In the genomic region with DNA sequence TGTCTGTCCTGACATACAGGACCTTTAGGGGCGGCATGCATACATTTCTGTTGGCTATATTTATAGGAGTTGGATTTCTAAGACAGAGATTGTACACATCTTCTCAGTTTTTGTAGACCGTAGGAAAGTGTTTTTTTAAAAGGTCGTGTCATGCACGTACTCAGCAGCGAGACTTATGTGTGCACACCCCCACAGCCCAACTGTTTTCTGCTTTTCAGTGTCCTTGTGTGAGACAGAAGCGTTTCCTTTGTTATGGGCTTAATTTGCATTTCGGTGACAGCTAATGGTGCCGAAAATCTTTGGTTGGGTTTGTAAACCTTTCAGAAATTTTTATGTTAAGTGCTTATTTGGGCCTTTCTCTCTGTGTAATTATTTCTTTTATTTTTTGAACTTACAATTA, we compare ENCODE assay signal across 18 mouse cellular contexts.
DNase-seq lines count a peak whose midpoint lies in the region; ATAC-seq and TF ChIP-seq lines count a peak whose summit lies in the region.
"Had no signal": no experiment of that assay in that cellular context is flagged by ENCODE, and none has a peak within 500 bp of the region (broad histone marks: within the 10 kb centered on the region; RNA-seq: fewer than 3 reads in every experiment).

No protein-coding gene starts in this region.

- H3K27me3 ChIP-seq in forebrain, embryonic 14.5 days (replicated peaks; ENCODE audit: control insufficient read depth, insufficient read depth, low read length), result no peaks in the 10 kb centered on the region
- H3K27me3 ChIP-seq in forebrain, embryonic 12.5 days, result no peaks in the 10 kb centered on the region
- no peaks in the 10 kb centered on the region for H3K27me3 ChIP-seq in limb, embryonic 10.5 days (ENCODE audit: low read depth, poor library complexity, severe bottlenecking)
- H3K27me3 ChIP-seq: heart, embryonic 15.5 days had no signal

- ATAC-seq in forebrain, embryonic 14.5 days, result peak; percentile 34; the same call in 1 of the 2 replicates
- no peak for ATAC-seq in forebrain, embryonic 12.5 days (ENCODE audit: low FRiP score)

- TF ChIP-seq POLR2A in brain, embryonic 14.5 days (IDR thresholded peaks at IDR 0.05; ENCODE audit: borderline replicate concordance, extremely low read depth, insufficient read depth, insufficient read length, poor library complexity, severe bottlenecking), result no peak

- no peaks in the 10 kb centered on the region for H3K9me3 ChIP-seq in forebrain, embryonic 14.5 days (replicated peaks; ENCODE audit: control insufficient read depth, low read length)
- no peaks in the 10 kb centered on the region for H3K9me3 ChIP-seq in forebrain, embryonic 12.5 days
- H3K9me3 ChIP-seq in limb, embryonic 10.5 days (replicated peaks), result no peaks in the 10 kb centered on the region
- H3K9me3 ChIP-seq: embryonic facial prominence, embryonic 10.5 days; heart, embryonic 15.5 days; hindbrain, embryonic 10.5 days had no signal

- TF ChIP-seq CTCF in brain, embryonic 14.5 days (IDR thresholded peaks at IDR 0.05; ENCODE audit: borderline replicate concordance, extremely low read depth, insufficient read depth, insufficient read length), result no peak

- H3K4me2 ChIP-seq in forebrain, embryonic 14.5 days (ENCODE audit: low read length), result no peak overlapping the region
- no peak overlapping the region for H3K4me2 ChIP-seq in forebrain, embryonic 12.5 days
- H3K4me2 ChIP-seq: heart, embryonic 11.5 days; heart, embryonic 15.5 days; hindbrain, embryonic 14.5 days had no signal

- H3K27ac ChIP-seq in forebrain, embryonic 14.5 days (ENCODE audit: low read depth, low read length), result no peak overlapping the region
- H3K27ac ChIP-seq in forebrain, embryonic 12.5 days, result no peak overlapping the region
- H3K27ac ChIP-seq in limb, embryonic 10.5 days, result no peak overlapping the region
- H3K27ac ChIP-seq: embryonic facial prominence, embryonic 10.5 days; heart, adult 2 months; heart, embryonic 15.5 days; hindbrain, embryonic 10.5 days; hindbrain, embryonic 14.5 days had no signal

- H3K9ac ChIP-seq in forebrain, embryonic 14.5 days (ENCODE audit: low read length), result no peak overlapping the region
- H3K9ac ChIP-seq in forebrain, embryonic 12.5 days, result no peak overlapping the region
- H3K9ac ChIP-seq: heart, embryonic 15.5 days; hindbrain, embryonic 14.5 days had no signal

- H3K4me3 ChIP-seq in forebrain, embryonic 14.5 days (ENCODE audit: low read depth, low read length), result no peak overlapping the region
- H3K4me3 ChIP-seq in forebrain, embryonic 12.5 days (replicated peaks), result no peak overlapping the region
- no peak overlapping the region for H3K4me3 ChIP-seq in limb, embryonic 10.5 days
- H3K4me3 ChIP-seq: embryonic facial prominence, embryonic 10.5 days; heart, adult 2 months; heart, embryonic 15.5 days; hindbrain, embryonic 10.5 days had no signal

- DNase-seq in forebrain, embryonic 14.5 days (ENCODE audit: low spot score), result peak; percentile 36
- peak; percentile 11 for DNase-seq in layer of hippocampus, adult 9-11 months
- DNase-seq in layer of hippocampus, postnatal 25 days (ENCODE audit: extremely low spot score in 1 of 2, low spot score in 1 of 2), result no peak
- DNase-seq in brain, embryonic 14.5 days (ENCODE audit: low read depth), result peak; percentile 51
- DNase-seq in telencephalon, adult 2 months (ENCODE audit: low read depth, low spot score), result peak; percentile 3
- DNase-seq in limb, embryonic 10.5 days (ENCODE audit: low spot score), result no peak
- DNase-seq: adrenal gland, postnatal 10 days; cerebellum, adult 2 months; cerebellum, postnatal 10 days; gastrocnemius, postnatal 14 days; heart, adult 2 months; heart, postnatal 14 days had no signal

- H3K36me3 ChIP-seq in forebrain, embryonic 14.5 days (ENCODE audit: control insufficient read depth, insufficient read depth, low read length), result no peaks in the 10 kb centered on the region
- no peaks in the 10 kb centered on the region for H3K36me3 ChIP-seq in forebrain, embryonic 12.5 days (replicated peaks)
- no peaks in the 10 kb centered on the region for H3K36me3 ChIP-seq in limb, embryonic 10.5 days
- H3K36me3 ChIP-seq: embryonic facial prominence, embryonic 10.5 days; heart, embryonic 15.5 days; hindbrain, embryonic 10.5 days had no signal

- WGBS in forebrain, embryonic 14.5 days, result 37% methylated on average over 8 of the region's 8 CpGs
- WGBS in forebrain, embryonic 12.5 days, result 47% methylated on average over 8 of the region's 8 CpGs
- WGBS in limb, embryonic 10.5 days, result 89% methylated on average over 8 of the region's 8 CpGs

- H3K4me1 ChIP-seq in forebrain, embryonic 14.5 days (ENCODE audit: control insufficient read depth, insufficient read depth, low read length), result no peaks in the 10 kb centered on the region
- peaks cover 11% of the 10 kb centered on the region for H3K4me1 ChIP-seq in forebrain, embryonic 12.5 days
- no peaks in the 10 kb centered on the region for H3K4me1 ChIP-seq in limb, embryonic 10.5 days
- H3K4me1 ChIP-seq: embryonic facial prominence, embryonic 10.5 days; heart, embryonic 15.5 days had no signal

Comparison
In these comparisons a context has a peak if more than half of its experiments do, and no peak if none do; other contexts are left out.
1. DNase-seq: peak in forebrain, embryonic 14.5 days (single experiment), layer of hippocampus, adult 9-11 months (single experiment), brain, embryonic 14.5 days (single experiment) and telencephalon, adult 2 months (single experiment); none in layer of hippocampus, postnatal 25 days (0 of 2) and limb, embryonic 10.5 days (single experiment).